Mouse (Mus musculus) myocyte (in vitro differentiated cells): ENCODE measurements around the gene Macrod2. TPM values are rescaled to one million over a fixed set of nuclear protein-coding genes. Genes with fewer than 3 reads are reported as not detected.

Experiments used
- H3K27me3 ChIP-seq: one replicate; pipeline ENCODE4 v1.6.1; 2011; ENCODE audit not compliant: control insufficient read depth, insufficient read depth, insufficient read length
- H3K36me3 ChIP-seq: one replicate; pipeline ENCODE4 v1.6.1; 2011; ENCODE audit not compliant: control insufficient read depth, insufficient read depth
- H3K4me2 ChIP-seq: one replicate; pipeline ENCODE4 v1.6.1; 2011; ENCODE audit warnings: low read depth, control low read depth
- H3K4me3 ChIP-seq: one replicate; pipeline ENCODE4 v1.5.1; 2011; ENCODE audit warnings: mild to moderate bottlenecking, control low read depth, moderate library complexity
- H3K79me2 ChIP-seq: one replicate; pipeline ENCODE4 v1.6.1; 2011; ENCODE audit not compliant: control insufficient read depth, insufficient read depth
- H3ac ChIP-seq: one replicate; pipeline ENCODE4 v1.6.1; 2011; ENCODE audit not compliant: control insufficient read depth, insufficient read length
- CEBPB ChIP-seq: IDR thresholded peaks from 2 replicates; pipeline ENCODE4 v1.6.1; 2011; ENCODE audit warnings: mild to moderate bottlenecking, moderate library complexity; ENCODE audit not compliant: poor library complexity, insufficient read depth, severe bottlenecking
- E2F4 ChIP-seq: IDR thresholded peaks from one replicate; pipeline ENCODE4 v1.6.1; 2011; ENCODE audit warnings: mild to moderate bottlenecking, control low read depth, moderate library complexity; ENCODE audit not compliant: insufficient read depth
- MAX ChIP-seq: IDR thresholded peaks from one replicate; pipeline ENCODE4 v1.6.1; 2011; ENCODE audit warnings: low read depth, mild to moderate bottlenecking, control low read depth
- MYOD1 ChIP-seq, 3 experiments: IDR thresholded peaks; one replicate each; pipeline ENCODE4 v1.6.1; 2011; ENCODE audit warnings: control low read depth in 2 of 3, low read depth in 2 of 3, mild to moderate bottlenecking in 2 of 3, moderate library complexity in 1 of 3; ENCODE audit not compliant: insufficient read length in 2 of 3, control insufficient read depth in 1 of 3
- MYOG ChIP-seq, 3 experiments: IDR thresholded peaks; one replicate each; pipeline ENCODE4 v1.6.1; 2011; ENCODE audit warnings: control low read depth in 2 of 3, low read depth in 2 of 3, mild to moderate bottlenecking in 2 of 3; ENCODE audit not compliant: insufficient read length in 2 of 3, control insufficient read depth in 1 of 3, insufficient read depth in 1 of 3
- POLR2A ChIP-seq: IDR thresholded peaks from one replicate; pipeline ENCODE4 v1.6.1; 2011; ENCODE audit warnings: low read depth, mild to moderate bottlenecking, control low read depth, moderate library complexity; ENCODE audit not compliant: insufficient read length
- POLR2AphosphoS2 ChIP-seq: IDR thresholded peaks from one replicate; pipeline ENCODE4 v1.6.1; 2011; ENCODE audit warnings: low read depth, control low read depth; ENCODE audit not compliant: insufficient read length
- REST ChIP-seq: IDR thresholded peaks from one replicate; pipeline ENCODE4 v1.6.1; 2011; ENCODE audit warnings: mild to moderate bottlenecking, control low read depth, moderate library complexity; ENCODE audit not compliant: insufficient read depth, insufficient read length
- SRF ChIP-seq: IDR thresholded peaks from one replicate; pipeline ENCODE4 v1.6.1; 2011; ENCODE audit warnings: low read depth; ENCODE audit not compliant: control insufficient read depth, insufficient read length
- TCF12 ChIP-seq: IDR thresholded peaks from one replicate; pipeline ENCODE4 v1.6.1; 2011; ENCODE audit warnings: mild to moderate bottlenecking, control low read depth; ENCODE audit not compliant: poor library complexity, insufficient read depth, severe bottlenecking
- TCF3 ChIP-seq: IDR thresholded peaks from one replicate; pipeline ENCODE4 v1.6.1; 2011; ENCODE audit warnings: low read depth, control low read depth; ENCODE audit not compliant: insufficient read length
- USF1 ChIP-seq: IDR thresholded peaks from one replicate; pipeline ENCODE4 v1.6.1; 2011; ENCODE audit warnings: low read depth, mild to moderate bottlenecking, control low read depth, moderate library complexity
- polyA plus RNA-seq: library from polyadenylated mRNA; unstranded; fragments of >200 nt; fragmentation: generic; extraction: Trizol; gene quantifications from one replicate; pipeline ENCODE4 v1.2.1, GENCODE M21; 2012; ENCODE audit warnings: missing spikeins

The Macrod2 gene
- polyA plus RNA-seq, 1 experiment: 0.96 TPM

DNA sequence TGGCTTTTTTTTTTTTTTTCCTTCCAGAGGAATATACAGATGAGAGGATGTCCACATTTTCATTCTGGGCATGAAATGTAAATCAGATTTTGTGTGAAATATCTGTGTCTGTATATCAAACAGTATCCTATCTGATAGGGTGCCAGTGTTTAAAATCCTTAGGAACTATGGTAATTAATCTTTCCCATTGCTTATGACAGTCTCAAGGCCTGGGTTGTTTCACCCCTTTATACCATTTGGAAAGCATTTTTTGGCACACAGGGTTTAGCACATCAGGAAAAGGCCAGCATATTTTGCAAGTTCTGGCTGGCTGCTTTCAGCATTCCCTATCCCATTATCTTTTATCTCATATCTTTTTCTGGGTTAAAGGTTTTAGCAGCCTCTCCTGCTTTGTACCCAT lies 1021.3 kb downstream of the Macrod2 start:
- no peak for TF ChIP-seq SRF
- no peak for TF ChIP-seq MYOG (IDR thresholded peaks at IDR 0.05; ENCODE audit: control insufficient read depth in 1 of 3, insufficient read depth in 1 of 3, insufficient read length in 2 of 3, low read depth in 2 of 3)
- no peak for TF ChIP-seq TCF3
- TF ChIP-seq TCF12: no peak

DNA sequence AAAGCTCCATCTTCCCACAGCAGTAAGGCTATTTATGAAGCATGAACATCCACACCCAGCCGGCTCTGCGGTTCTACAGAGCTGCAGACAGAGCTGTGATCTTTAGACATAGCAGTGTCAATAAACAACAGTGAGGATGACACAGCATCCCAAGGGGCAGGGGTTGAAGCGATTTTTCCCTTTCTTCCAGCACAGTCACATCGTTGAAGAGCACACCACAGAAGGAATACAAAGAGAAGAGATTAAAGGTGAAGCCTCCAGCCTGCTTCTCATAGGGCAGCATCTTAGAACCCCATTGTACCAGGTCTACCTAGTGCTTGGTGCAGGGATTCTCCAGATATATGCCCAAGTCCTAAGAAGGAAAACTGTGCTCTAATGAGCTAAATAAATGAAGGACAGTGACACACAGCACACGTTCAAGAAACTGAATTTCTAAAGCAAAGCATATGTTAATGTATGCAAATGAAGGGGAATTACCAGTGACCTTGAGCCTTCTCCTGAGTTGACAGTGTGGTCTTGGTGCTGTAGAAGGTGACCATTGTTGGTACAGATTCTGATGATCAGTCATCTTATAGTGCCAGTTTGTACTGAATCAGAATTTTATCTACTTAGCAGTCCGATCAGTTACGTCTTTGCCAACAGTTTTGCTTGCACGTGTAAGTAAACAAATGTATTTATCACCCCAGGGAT lies 1021.9 kb downstream of the Macrod2 start:
- H3K4me2 ChIP-seq: no peak overlapping the region
- H3K79me2 ChIP-seq: no peaks in the 10 kb centered on the region
- H3K27me3 ChIP-seq: no peaks in the 10 kb centered on the region
- TF ChIP-seq MYOG (IDR thresholded peaks at IDR 0.05; ENCODE audit: control insufficient read depth in 1 of 3, insufficient read depth in 1 of 3, insufficient read length in 2 of 3, low read depth in 2 of 3): no peak
- TF ChIP-seq USF1: no peak
- TF ChIP-seq REST: no peak
- no peak for TF ChIP-seq POLR2A
- no peaks in the 10 kb centered on the region for H3K36me3 ChIP-seq
- no peak overlapping the region for H3K4me3 ChIP-seq
- no peak overlapping the region for H3ac ChIP-seq

More for the DNA sequence above, 1021.3 kb downstream of the Macrod2 start:
- H3K4me2 ChIP-seq: no peak overlapping the region
- no peaks in the 10 kb centered on the region for H3K36me3 ChIP-seq
- H3K79me2 ChIP-seq: no peaks in the 10 kb centered on the region
- H3K4me3 ChIP-seq: no peak overlapping the region
- no peak overlapping the region for H3ac ChIP-seq
- H3K27me3 ChIP-seq: no peaks in the 10 kb centered on the region

DNA sequence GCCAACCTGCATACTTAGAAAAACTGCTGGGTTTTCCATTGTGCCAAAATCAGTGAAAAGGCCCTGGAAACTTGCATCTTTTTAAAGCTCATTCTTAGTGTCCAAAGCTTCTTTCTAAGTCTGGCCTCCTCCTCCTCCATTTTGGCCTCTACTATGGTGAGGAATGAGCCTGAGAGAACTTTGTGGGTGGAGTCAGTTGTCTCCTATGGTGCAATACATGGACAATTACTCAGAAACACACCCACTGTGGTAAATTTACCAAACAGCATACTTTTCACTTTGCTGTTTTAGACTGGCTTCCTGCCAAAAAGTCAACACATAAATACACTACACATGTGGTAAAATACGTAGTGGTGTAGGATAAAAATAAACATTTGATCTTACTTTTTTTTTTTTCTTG lies 1024.7 kb downstream of the Macrod2 start:
- Histone ChIP-seq H3K4me2 (no peak overlapping the region), H3ac (no peak overlapping the region), H3K36me3 (no peaks in the 10 kb centered on the region), H3K4me3 (no peak overlapping the region), H3K79me2 (no peaks in the 10 kb centered on the region), H3K27me3 (no peaks in the 10 kb centered on the region)
- TF ChIP-seq E2F4: no peak
- 0 out of 2 replicates have a peak, but pooled peaks have one; percentile 33 for TF ChIP-seq CEBPB
- no peak for TF ChIP-seq REST

DNA sequence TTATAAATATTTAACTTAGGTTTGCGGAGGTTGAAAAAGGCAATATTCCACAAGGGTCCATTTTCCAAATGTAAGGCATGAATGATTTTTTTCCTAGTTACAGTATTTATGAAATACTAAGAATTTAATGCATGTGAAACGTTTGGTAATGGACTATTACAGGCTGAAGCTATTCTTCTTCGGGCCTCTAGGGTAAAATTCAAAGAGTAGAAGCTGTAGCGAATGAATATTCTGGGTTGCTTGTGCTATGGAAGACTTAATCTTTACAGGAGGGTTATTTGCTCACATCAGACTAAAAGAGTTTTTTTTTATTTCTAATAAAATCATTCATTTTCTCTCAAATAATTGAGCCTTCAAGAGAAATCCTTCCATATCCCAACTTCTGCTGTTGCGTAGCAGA lies 1039.0 kb downstream of the Macrod2 start:
- Histone ChIP-seq H3K4me2 (no peak overlapping the region), H3K36me3 (no peaks in the 10 kb centered on the region), H3K27me3 (no peaks in the 10 kb centered on the region), H3K4me3 (no peak overlapping the region), H3K79me2 (no peaks in the 10 kb centered on the region), H3ac (no peak overlapping the region)
- TF ChIP-seq E2F4 (no peak), TCF12 (no peak), CEBPB (no peak), USF1 (no peak), POLR2AphosphoS2 (no peak), MAX (no peak), TCF3 (no peak), REST (no peak), MYOD1 (IDR thresholded peaks at IDR 0.05; ENCODE audit: control insufficient read depth in 1 of 3, insufficient read length in 2 of 3, low read depth in 2 of 3) (no peak), SRF (no peak), MYOG (IDR thresholded peaks at IDR 0.05; ENCODE audit: control insufficient read depth in 1 of 3, insufficient read depth in 1 of 3, insufficient read length in 2 of 3, low read depth in 2 of 3) (no peak)

DNA sequence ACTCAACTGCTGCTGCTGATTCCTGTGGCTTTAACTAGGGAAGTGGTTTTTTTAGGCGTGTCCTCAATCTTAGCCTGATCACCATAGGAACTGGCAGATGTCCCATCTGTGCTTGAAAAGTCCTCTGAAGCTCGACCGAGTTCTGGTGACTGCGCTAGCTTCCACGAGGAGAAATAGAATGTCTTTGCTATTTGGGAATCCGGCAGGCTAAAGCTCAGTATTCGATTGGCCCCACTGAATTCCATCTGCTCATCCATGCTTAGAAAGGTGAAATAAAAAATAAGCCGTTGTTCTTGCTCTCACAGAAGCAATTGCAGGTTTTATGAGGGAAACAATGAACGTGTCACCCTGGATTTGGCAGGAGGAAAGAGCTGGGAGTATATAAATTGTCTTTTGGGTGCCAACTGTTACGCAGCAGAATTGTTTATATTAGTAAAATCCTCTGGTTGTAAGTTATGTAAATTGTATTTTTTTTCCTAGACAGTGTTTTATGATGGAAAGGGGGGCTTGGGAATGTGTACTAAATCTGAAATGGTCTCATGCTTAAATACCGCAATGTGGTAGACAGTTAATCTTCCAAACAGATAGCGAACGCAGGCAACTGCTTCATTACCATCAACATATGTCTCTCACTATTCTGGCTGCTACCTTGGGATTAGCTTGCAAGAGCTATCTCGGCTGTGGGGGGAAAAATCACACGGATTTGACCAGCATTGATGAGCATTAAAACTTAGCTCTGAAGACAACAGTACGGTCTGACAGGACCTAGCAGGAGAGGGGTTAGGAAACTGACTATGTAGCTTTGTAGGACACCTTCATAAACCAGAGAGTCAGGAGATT lies 1039.8 kb downstream of the Macrod2 start:
- H3K36me3 ChIP-seq: no peaks in the 10 kb centered on the region
- TF ChIP-seq USF1: no peak
- H3ac ChIP-seq: no peak overlapping the region
- no peaks in the 10 kb centered on the region for H3K27me3 ChIP-seq
- H3K4me3 ChIP-seq: no peak overlapping the region
- no peaks in the 10 kb centered on the region for H3K79me2 ChIP-seq
- no peak overlapping the region for H3K4me2 ChIP-seq

DNA sequence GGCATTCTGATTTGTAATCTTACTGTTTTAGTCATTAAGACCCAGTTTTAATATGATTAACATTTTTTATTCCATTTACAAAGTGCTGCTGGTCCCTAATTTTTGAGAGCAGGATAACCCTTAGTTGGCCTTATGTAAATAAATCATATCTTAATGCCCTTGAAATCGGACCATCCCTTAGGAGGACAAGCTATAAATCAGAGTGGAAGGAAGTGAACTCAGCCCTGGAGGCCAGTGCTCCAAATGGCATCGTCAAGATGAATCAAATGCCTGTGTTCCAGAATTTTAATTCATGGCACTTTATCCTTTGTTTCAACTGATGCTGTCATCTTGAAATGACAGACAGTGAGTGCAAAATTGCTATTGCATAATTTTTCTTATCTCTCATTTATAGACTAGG lies 1046.8 kb downstream of the Macrod2 start:
- H3K4me3 ChIP-seq: no peak overlapping the region
- no peaks in the 10 kb centered on the region for H3K79me2 ChIP-seq
- H3K36me3 ChIP-seq: no peaks in the 10 kb centered on the region
- TF ChIP-seq REST (no peak), USF1 (no peak), TCF12 (no peak)
- H3K27me3 ChIP-seq: no peaks in the 10 kb centered on the region
- H3ac ChIP-seq: no peak overlapping the region
- H3K4me2 ChIP-seq: no peak overlapping the region
